Mouse (Mus musculus): ENCODE measurements around the gene Nucb1. TPM values are rescaled to one million over a fixed set of nuclear protein-coding genes. Genes with fewer than 3 reads are reported as not detected.

Nucb1 gene
- polyA plus RNA-seq (2015; fragmentation: Nextera tagmentation; extraction: Ambion mirVana), result 170 and 174 TPM in 2 replicates

GRCm38 (mm10) chr7:45509912-45510787 is at the start of gene Nucb1:
Nucb1 (minus strand) TSS chr7:45510406.

GRCm38 (mm10) chr7:45554744-45555143 is 44.5 kb upstream of the Nucb1 start, which contains the start of gene Hsd17b14:
Hsd17b14 (plus strand) TSS chr7:45554893.

GRCm38 (mm10) chr7:45525809-45526473 is 15.7 kb upstream of the Nucb1 start, which contains the start of the genes Ppp1r15a and Plekha4:
Ppp1r15a (minus strand) TSS chr7:45526268.
Plekha4 (plus strand) TSS chr7:45526330.

GRCm38 (mm10) chr7:45488293-45489204 is 21.7 kb downstream of the Nucb1 start, which contains the start of gene Dhdh:
Dhdh (minus strand) TSS chr7:45488805.

GRCm38 (mm10) chr7:45486761-45487415 is 23.3 kb downstream of the Nucb1 start, which contains the start of gene Gm45808:
Gm45808 (minus strand) TSS chr7:45486811.

GRCm38 (mm10) chr7:45481374-45481927 is 28.8 kb downstream of the Nucb1 start, which contains the start of gene Tulp2:
Tulp2 (plus strand) TSS chr7:45481877.

GRCm38 (mm10) chr7:45466283-45467089 is 43.7 kb downstream of the Nucb1 start, which contains the start of gene Bax:
Bax (minus strand) TSS chr7:45466898.

GRCm38 (mm10) chr7:45459564-45460140 is 50.6 kb downstream of the Nucb1 start, which contains the start of gene Ftl1:
Ftl1 (minus strand) TSS chr7:45459884.

Small RNAs within 50 kb of the gene (microRNA-seq; reads per million reads assigned to microRNA genes)
- not detected for gene Gm22133

Other genes starting within 250 kb of the Nucb1 start
- gene Slc6a21, start 232.9 kb downstream of the Nucb1 start, polyA plus RNA-seq (2015; fragmentation: Nextera tagmentation; extraction: Ambion mirVana), result not detected in 2 replicates
- gene Trpm4, start 176.6 kb downstream of the Nucb1 start, polyA plus RNA-seq (2015; fragmentation: Nextera tagmentation; extraction: Ambion mirVana), result 17.6 and 18.0 TPM in 2 replicates
- gene Hrc, start 175.1 kb downstream of the Nucb1 start, polyA plus RNA-seq (2015; fragmentation: Nextera tagmentation; extraction: Ambion mirVana), result 0.17 and 0.27 TPM in 2 replicates
- 0.91 and 2.1 TPM in 2 replicates for gene Ppfia3, start 143.4 kb downstream of the Nucb1 start, polyA plus RNA-seq (2015; fragmentation: Nextera tagmentation; extraction: Ambion mirVana)
- 23.4 and 26.6 TPM in 2 replicates for gene Lin7b, start 139.8 kb downstream of the Nucb1 start, polyA plus RNA-seq (2015; fragmentation: Nextera tagmentation; extraction: Ambion mirVana)
- 81.3 and 94.3 TPM in 2 replicates for gene Snrnp70, start 114.7 kb downstream of the Nucb1 start, polyA plus RNA-seq (2015; fragmentation: Nextera tagmentation; extraction: Ambion mirVana)
- gene Kcna7, start 104.8 kb downstream of the Nucb1 start, polyA plus RNA-seq (2015; fragmentation: Nextera tagmentation; extraction: Ambion mirVana), result 0.28 TPM in 1 of 2 replicates, not detected in the other
- 3.9 and 4.3 TPM in 2 replicates for gene Ntf5, start 96.7 kb downstream of the Nucb1 start, polyA plus RNA-seq (2015; fragmentation: Nextera tagmentation; extraction: Ambion mirVana)
- gene Lhb, start 89.6 kb downstream of the Nucb1 start, polyA plus RNA-seq (2015; fragmentation: Nextera tagmentation; extraction: Ambion mirVana), result not detected in 2 replicates
- 58.4 and 71.6 TPM in 2 replicates for gene Gys1, start 75.6 kb downstream of the Nucb1 start, polyA plus RNA-seq (2015; fragmentation: Nextera tagmentation; extraction: Ambion mirVana)
- gene Ruvbl2, start 72.3 kb downstream of the Nucb1 start, polyA plus RNA-seq (2015; fragmentation: Nextera tagmentation; extraction: Ambion mirVana), result 42.6 and 47.1 TPM in 2 replicates
- 3,306 and 5,466 TPM in 2 replicates for gene Ftl1, start 50.5 kb downstream of the Nucb1 start, polyA plus RNA-seq (2015; fragmentation: Nextera tagmentation; extraction: Ambion mirVana)
- gene Bax, start 43.5 kb downstream of the Nucb1 start, polyA plus RNA-seq (2015; fragmentation: Nextera tagmentation; extraction: Ambion mirVana), result 169 and 185 TPM in 2 replicates
- 0.48 and 0.69 TPM in 2 replicates for gene Tulp2, start 28.5 kb downstream of the Nucb1 start, polyA plus RNA-seq (2015; fragmentation: Nextera tagmentation; extraction: Ambion mirVana)
- not detected in 2 replicates for gene Gm45808, start 23.6 kb downstream of the Nucb1 start, polyA plus RNA-seq (2015; fragmentation: Nextera tagmentation; extraction: Ambion mirVana)
- gene Dhdh, start 21.6 kb downstream of the Nucb1 start, polyA plus RNA-seq (2015; fragmentation: Nextera tagmentation; extraction: Ambion mirVana), result 2.6 and 3.0 TPM in 2 replicates
- gene Ppp1r15a, start 15.9 kb upstream of the Nucb1 start, polyA plus RNA-seq (2015; fragmentation: Nextera tagmentation; extraction: Ambion mirVana), result 18.5 and 26.0 TPM in 2 replicates
- 2.5 and 2.8 TPM in 2 replicates for gene Plekha4, start 15.9 kb upstream of the Nucb1 start, polyA plus RNA-seq (2015; fragmentation: Nextera tagmentation; extraction: Ambion mirVana)
- gene Hsd17b14, start 44.5 kb upstream of the Nucb1 start, polyA plus RNA-seq (2015; fragmentation: Nextera tagmentation; extraction: Ambion mirVana), result 15.2 and 15.7 TPM in 2 replicates
- 28.3 TPM in 2 replicates for gene Bcat2, start 59.7 kb upstream of the Nucb1 start, polyA plus RNA-seq (2015; fragmentation: Nextera tagmentation; extraction: Ambion mirVana)
- gene Fgf21, start 105.1 kb upstream of the Nucb1 start, polyA plus RNA-seq (2015; fragmentation: Nextera tagmentation; extraction: Ambion mirVana), result 0.17 and 0.23 TPM in 2 replicates
- gene Fut1, start 106.9 kb upstream of the Nucb1 start, polyA plus RNA-seq (2015; fragmentation: Nextera tagmentation; extraction: Ambion mirVana), result not detected in 2 replicates
- gene Izumo1, start 111.4 kb upstream of the Nucb1 start, polyA plus RNA-seq (2015; fragmentation: Nextera tagmentation; extraction: Ambion mirVana), result 0.17 TPM in 1 of 2 replicates, not detected in the other
- gene Rasip1, start 117.1 kb upstream of the Nucb1 start, polyA plus RNA-seq (2015; fragmentation: Nextera tagmentation; extraction: Ambion mirVana), result 3.9 and 4.1 TPM in 2 replicates
- gene Mamstr, start 129.6 kb upstream of the Nucb1 start, polyA plus RNA-seq (2015; fragmentation: Nextera tagmentation; extraction: Ambion mirVana), result 4.6 and 5.5 TPM in 2 replicates
- 2.7 and 2.9 TPM in 2 replicates for gene Fut2, start 156.0 kb upstream of the Nucb1 start, polyA plus RNA-seq (2015; fragmentation: Nextera tagmentation; extraction: Ambion mirVana)
- not detected in 2 replicates for gene Ntn5, start 173.6 kb upstream of the Nucb1 start, polyA plus RNA-seq (2015; fragmentation: Nextera tagmentation; extraction: Ambion mirVana)
- gene Sec1, start 184.0 kb upstream of the Nucb1 start, polyA plus RNA-seq (2015; fragmentation: Nextera tagmentation; extraction: Ambion mirVana), result 0.10 TPM in 1 of 2 replicates, not detected in the other
- 3.4 and 4.0 TPM in 2 replicates for gene Car11, start 189.4 kb upstream of the Nucb1 start, polyA plus RNA-seq (2015; fragmentation: Nextera tagmentation; extraction: Ambion mirVana)
- gene Dbp, start 194.7 kb upstream of the Nucb1 start, polyA plus RNA-seq (2015; fragmentation: Nextera tagmentation; extraction: Ambion mirVana), result 4.3 and 5.1 TPM in 2 replicates
- 683 and 783 TPM in 2 replicates for gene Rpl18, start 205.1 kb upstream of the Nucb1 start, polyA plus RNA-seq (2015; fragmentation: Nextera tagmentation; extraction: Ambion mirVana)
- 15.2 and 16.7 TPM in 2 replicates for gene Sphk2, start 207.6 kb upstream of the Nucb1 start, polyA plus RNA-seq (2015; fragmentation: Nextera tagmentation; extraction: Ambion mirVana)
- 0.64 and 0.82 TPM in 2 replicates for gene Fam83e, start 210.8 kb upstream of the Nucb1 start, polyA plus RNA-seq (2015; fragmentation: Nextera tagmentation; extraction: Ambion mirVana)
- not detected in 2 replicates for gene Spaca4, start 215.4 kb upstream of the Nucb1 start, polyA plus RNA-seq (2015; fragmentation: Nextera tagmentation; extraction: Ambion mirVana)

Measured in urinary bladder, postnatal 0 days (tissue).